Mouse (Mus musculus): Measurements from ENCODE around the gene Echdc1. TPM values are rescaled to one million over a fixed set of nuclear protein-coding genes. Genes with fewer than 3 reads are reported as not detected.
A peak's percentile ranks its signal among the peaks of the same experiment; 100 is the strongest.

Gene Echdc1
- 14.0 and 24.1 TPM in 2 replicates for total RNA-seq (2014; fragmentation: Nextera tagmentation)
- total RNA-seq (2017): 54.4 and 65.5 TPM in 2 replicates

DNA sequence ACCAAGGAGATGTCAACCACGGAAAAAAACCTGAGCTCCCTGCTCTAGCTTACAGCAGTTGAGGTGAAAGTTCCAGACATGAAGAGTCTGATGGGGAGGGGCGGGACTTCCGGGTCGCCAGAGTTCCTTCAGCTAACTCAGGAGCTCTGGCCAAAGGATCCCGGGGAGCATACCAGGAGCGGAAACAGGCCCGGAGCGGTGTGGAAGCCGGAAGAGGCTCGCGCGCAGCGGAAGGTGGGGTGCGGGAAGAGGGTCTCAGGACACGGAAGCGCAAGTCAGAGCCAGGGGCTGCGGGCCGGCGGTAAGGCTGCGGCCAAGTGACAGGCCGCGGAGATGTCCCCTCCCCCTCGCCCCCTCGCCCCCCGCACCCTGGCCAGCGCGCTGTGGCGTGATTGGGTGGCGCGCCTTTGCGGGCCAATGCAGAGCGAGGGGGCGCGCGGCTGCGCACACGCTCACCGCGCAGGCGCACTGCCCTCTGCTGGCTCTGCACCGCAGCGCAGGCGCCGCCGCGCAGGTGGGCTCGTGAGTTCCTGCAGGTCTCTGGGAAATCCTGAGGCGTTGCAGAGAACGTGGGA is at the start of gene Echdc1:
TSS of gene Echdc1 (plus strand) at position 103 of the 575 bp plus-strand sequence.
- ATAC-seq (replicated peaks; ENCODE audit: low FRiP score, low TSS enrichment, poor library complexity, severe bottlenecking): peak; percentile 97

DNA sequence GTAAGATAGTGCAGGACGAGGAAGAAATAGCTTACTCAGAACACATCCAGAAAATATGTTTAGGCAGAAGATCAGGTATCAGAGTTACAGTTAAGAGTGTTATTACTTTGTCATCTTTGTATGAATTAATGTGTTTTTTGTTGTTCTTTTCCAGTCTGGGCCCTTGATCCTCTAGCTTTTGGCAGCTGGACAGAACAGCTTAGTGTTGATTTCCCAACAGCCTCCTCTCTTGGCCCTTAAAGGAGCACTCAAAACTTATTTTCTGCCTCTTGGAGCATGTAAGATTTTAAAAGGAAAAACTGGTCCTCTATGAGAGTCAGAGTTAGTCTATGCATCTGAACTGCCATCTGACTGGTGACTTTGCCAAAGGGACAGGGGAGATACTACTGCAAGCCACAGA is 31.2 kb upstream of the Echdc1 start:
- no peak for ATAC-seq (replicated peaks; ENCODE audit: low FRiP score, low TSS enrichment, poor library complexity, severe bottlenecking)

DNA sequence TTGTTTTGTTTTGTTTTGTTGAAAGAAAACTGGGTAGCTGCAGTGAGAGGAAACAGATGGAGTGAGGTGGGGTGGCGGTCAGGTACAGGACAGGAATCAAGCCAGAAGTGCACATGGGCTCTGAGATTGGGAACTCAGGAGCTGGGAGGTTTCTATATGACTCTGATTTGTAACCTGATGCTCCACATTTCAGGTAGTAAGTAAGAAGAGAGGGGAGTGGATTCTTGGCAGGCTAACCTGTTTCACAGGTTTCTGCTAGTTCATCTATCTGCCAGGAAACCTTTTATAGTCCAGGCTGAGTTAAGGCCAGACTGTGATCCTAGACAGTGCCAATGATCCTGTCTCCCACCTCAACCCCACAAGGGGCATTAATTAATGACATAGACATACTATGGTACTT is 27.2 kb upstream of the Echdc1 start:
- ATAC-seq (replicated peaks; ENCODE audit: low FRiP score, low TSS enrichment, poor library complexity, severe bottlenecking): no peak

DNA sequence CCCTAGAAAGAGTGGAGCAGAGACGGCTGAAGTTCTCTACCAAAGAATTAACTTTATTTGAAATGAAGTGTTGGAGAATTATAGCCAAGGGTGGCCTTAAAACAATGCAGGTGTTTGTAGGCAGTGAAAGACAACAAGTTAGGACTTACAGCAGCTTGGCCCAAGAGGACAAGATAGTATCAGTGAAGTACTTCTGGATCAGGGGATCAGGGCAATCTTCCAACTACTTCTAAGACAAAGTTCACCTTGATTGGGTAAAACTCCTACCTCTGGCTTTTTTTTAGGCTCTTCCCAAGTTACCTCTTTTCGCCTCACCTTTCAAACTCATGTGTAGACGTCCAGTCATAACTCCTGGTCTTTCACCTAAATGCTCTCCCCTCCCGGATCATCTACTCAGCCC is 10.7 kb upstream of the Echdc1 start:
- ATAC-seq (replicated peaks; ENCODE audit: low FRiP score, low TSS enrichment, poor library complexity, severe bottlenecking): no peak

DNA sequence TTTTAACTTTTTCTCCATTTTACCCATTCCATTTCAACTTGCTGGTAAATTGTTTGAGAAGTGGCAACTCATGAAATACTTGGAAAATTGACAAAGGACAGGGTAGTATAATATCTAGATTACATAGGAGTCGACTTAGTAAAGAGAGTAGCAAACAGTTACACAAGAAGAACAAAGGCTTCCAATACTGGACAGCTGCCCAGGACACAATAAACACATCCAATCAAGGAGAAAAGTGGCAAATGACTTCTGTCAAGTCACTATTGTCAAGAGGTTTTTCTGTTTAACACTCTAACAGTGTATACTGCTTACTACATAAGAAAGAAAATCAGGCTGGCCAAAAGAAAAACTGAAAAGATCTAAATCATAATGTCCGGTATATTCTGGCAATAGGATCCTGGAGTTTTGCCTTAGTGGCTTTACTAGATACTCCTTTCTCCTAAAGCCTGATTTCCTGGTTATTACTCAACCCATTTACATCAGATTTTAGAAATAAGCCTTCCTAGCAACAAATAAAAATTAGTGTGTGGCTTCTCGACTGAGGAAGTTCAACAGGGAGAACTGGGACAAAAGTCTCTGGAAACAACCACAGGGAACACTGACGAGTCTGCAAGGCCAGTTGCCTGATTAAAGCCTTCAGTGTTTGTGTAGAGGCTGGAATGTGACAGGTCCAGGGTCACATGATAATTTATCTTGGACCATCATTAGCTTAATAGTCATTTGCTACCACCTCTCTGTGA is 1.3 kb upstream of the Echdc1 start:
- no peak for ATAC-seq (replicated peaks; ENCODE audit: low FRiP score, low TSS enrichment, poor library complexity, severe bottlenecking)

DNA sequence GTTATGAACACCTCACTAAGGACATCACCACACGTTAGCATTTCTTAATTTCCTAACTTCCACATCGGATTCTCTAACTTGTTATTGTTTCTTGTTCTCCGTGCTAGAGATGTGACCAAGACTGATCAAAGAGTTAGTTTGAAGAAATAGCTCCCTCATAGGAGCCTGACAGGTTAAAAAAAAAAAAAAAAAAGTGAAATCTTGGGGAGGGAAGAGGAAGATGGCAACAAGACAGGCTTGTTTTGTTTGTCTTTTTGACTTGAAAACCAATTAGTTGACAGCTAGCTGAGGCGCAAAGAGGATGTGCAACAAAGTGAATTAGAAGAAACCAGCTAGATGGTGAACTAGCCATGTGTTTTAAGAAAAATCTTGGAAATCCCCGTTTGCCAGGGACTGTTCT is 939 bp downstream of the Echdc1 start:
- no peak for ATAC-seq (replicated peaks; ENCODE audit: low FRiP score, low TSS enrichment, poor library complexity, severe bottlenecking)

DNA sequence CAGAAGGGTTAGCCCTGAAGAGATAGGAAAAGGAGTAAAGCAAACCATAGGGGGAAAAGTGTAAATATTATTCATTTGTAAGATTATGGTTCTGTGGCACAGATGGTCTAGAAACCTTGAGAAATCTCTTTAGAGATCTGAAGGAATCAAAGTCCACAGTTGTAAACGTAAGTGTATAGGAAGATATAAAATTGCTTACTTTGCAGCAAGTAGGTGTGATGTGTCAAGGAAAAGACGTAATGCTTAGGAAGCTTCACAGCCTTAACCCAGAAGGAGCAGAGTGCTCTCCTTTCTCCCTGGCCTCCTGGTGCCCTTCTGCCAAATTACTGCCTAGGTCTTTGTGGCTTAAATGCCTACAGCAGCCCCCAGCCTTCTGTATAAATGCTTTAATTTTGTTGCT is 11.9 kb downstream of the Echdc1 start:
- no peak for ATAC-seq (replicated peaks; ENCODE audit: low FRiP score, low TSS enrichment, poor library complexity, severe bottlenecking)

DNA sequence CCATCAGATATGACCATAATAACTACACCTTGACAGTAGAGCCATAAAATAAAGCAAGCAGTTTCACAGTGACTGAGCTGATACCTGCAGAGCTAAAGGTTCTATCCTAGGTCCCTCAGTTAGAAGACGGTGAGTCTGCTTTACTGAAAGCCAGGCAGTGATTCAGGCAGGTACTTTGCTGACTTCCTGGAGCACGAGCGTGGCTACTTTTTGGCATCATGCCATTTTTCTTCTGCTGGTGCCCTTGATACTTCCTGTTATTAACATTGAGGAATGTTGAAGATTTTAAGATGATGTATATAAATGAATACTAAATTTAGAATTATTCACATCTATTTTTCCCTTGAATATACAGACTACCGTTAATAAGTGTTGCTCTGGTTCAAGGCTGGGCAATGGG is 20.9 kb downstream of the Echdc1 start:
- ATAC-seq (replicated peaks; ENCODE audit: low FRiP score, low TSS enrichment, poor library complexity, severe bottlenecking): no peak

DNA sequence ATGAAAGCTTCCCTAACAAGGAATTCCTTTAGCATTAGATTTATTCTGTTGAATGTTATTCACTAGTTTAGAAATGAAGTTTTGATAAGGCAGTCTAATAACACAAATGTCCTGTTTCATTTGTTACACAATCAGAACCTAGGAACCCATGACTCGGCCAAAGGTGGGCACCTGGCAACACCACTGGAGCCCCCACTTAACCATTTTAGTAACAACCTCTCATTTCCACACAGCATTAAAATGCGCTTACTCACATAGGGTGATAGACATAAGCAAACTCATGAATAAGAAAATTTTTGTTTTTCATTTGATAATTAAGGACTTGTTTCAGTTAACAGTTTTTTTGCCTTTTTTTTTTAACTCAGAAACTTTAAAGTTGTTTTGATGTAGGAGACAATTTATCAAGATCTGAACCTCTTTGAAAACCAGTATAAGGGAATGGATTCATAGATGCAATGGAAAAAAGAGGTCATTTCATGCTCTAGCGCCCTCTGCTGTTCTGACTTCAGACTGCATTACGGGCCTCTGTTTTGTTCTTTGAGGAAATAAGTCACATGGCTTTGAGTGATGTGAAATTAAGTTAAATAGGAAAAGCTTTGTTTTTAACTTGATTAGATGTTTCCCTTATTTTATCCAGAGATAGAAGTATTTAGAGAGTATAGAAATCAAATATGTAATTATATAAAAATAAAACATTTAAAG is 25.5 kb downstream of the Echdc1 start:
- peak; percentile 90 for ATAC-seq (replicated peaks; ENCODE audit: low FRiP score, low TSS enrichment, poor library complexity, severe bottlenecking)

DNA sequence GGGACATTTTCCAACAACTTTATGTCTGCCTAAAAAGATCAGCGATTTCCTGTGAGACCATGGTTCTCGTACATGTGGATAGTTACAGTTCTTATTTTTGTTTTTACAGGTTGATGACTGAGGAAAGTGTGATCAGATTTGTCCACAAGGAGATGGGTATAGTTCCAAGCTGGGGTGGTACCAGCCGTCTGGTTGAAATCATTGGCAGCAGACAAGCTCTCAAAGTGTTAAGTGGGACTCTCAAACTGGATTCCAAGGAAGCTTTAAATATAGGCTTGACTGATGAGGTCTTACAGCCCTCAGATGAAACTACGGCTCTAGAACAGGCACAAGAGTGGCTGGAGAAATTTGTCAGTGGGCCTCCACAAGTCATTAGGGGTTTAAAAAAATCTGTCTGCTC is 31.3 kb downstream of the Echdc1 start:
- no peak for ATAC-seq (replicated peaks; ENCODE audit: low FRiP score, low TSS enrichment, poor library complexity, severe bottlenecking)

DNA sequence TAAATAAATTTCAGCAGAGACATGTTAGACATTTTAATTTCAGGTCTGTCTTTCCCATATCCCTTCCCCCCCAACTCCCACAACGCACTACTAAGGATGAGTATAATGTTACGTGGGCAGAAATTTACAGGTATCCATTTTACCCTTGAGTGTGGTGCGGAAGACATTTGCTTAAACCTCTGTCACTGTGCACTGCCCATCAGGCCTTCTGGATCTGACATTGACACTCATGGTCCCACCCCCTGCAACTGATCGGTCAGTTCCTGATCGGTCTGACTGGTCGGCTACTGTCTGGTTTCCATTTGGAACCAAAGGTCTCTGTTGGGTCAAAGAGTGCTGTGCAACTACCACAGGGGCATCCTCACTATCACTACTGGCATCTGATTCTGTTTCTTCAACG is 33.7 kb downstream of the Echdc1 start:
- ATAC-seq (replicated peaks; ENCODE audit: low FRiP score, low TSS enrichment, poor library complexity, severe bottlenecking): no peak

DNA sequence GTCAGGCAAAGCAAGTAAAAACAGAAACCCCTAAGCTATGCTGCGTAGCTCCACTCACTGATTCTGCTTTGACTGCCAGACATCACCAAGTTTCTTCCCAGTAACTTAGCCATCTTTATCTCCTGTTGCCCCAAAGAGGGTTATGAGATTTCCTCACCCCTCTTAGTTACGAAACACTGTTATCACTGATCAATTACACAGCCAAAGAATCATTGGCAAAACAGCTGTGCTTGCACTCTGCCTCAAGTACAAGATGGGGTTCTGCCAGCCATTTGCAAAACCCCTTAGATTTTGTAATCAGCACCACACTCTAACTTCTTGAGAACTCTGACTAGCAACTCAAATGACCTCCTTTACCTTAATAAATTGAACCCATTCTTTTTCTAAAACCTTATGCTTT is 38.5 kb downstream of the Echdc1 start:
- ATAC-seq (replicated peaks; ENCODE audit: low FRiP score, low TSS enrichment, poor library complexity, severe bottlenecking): no peak

DNA sequence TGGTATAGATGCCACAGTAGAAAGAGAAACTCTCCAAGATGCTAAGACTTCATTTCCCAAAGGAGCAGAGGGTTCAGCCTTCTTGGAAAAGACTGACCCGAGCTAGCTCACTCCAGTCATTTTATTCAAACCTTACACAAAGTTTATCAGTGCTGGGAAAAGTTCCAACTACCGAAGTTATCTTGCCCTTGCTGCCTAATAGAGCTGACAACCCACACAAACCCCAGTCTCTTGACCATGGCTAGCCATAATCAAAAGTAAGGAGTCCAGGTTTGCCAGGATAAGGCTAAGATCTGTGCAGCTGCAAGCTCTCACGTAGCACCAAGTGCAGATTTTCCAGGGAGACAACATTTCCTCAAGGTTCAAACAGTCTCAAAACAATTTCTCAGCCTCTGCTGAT is 39.6 kb downstream of the Echdc1 start:
- peak; percentile 58; the same call in 1 of the 2 replicates for ATAC-seq (replicated peaks; ENCODE audit: low FRiP score, low TSS enrichment, poor library complexity, severe bottlenecking)

DNA sequence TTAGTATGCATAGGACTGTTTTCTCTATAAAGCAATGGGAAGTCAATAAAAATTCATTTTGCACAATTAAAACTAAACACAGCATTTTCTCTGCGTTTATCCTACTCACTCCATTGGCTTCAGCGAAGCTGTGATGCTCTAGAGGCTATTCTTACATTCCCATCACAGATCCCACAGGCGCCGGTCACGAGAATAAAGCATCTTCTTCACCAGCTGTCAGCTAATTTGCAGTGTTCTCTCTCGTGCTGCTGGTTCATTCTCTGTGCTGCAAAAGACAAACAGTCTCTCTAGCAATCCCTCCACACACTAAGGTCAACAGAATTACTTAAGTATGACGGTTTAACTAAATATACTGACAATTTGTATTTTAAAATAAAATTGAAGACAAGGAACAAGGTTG is 41.2 kb downstream of the Echdc1 start:
- ATAC-seq (replicated peaks; ENCODE audit: low FRiP score, low TSS enrichment, poor library complexity, severe bottlenecking): no peak

DNA sequence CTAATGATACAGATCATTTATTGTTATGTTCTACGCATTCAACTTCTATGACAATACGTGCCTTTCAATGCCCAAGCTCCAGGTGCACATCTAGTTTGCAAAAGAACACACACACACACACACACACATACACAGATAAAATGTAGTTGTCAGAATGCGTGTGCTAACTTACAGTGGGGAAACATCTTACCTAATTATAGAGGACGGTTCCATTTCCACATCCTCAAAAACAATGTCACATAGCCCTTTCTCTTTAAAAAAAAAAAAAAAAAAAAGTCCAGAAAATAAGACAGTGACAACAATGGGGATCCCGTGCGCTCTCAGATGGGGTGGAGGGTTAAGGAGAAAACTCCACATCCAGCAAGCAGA is 48.1 kb downstream of the Echdc1 start:
- peak; percentile 20; the same call in 1 of the 2 replicates for ATAC-seq (replicated peaks; ENCODE audit: low FRiP score, low TSS enrichment, poor library complexity, severe bottlenecking)

DNA sequence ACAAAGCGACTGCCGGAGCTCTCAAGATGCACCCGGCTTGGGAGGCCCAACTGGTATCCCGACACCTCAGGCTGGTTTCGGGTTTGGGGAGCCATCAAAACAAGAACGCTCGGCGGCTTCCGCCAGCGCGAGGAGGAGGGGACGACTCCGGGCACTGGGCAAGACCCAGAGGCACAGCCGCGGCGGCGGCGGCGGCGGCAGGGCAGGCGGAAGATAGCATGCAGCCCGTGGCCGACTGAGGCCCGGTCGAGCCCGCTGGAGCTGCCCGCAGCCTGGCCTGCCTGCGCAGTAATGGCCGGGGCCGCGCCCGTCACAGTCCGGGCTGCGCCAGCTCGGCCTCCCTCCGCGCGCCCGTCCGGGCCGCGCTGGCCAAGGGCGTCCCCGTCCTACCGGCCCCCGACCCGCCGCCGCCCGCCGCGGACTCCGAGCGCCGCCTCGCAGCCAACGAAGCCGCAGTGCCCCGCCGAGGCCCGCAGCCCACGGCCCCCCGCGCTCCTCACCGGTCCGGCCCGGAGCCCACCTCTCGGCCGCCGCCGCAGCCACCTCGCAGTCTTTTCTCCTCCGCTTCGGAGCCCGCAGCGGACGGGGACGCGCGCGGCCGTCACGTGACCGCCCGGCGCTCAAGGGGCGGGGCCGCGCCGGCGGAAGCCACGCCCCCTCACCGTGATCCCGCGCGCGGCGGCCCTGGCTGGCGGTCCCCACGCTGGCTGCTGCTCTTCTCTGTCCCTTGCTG is 48.7 kb downstream of the Echdc1 start:
- ATAC-seq (replicated peaks; ENCODE audit: low FRiP score, low TSS enrichment, poor library complexity, severe bottlenecking): peak; percentile 89

DNA sequence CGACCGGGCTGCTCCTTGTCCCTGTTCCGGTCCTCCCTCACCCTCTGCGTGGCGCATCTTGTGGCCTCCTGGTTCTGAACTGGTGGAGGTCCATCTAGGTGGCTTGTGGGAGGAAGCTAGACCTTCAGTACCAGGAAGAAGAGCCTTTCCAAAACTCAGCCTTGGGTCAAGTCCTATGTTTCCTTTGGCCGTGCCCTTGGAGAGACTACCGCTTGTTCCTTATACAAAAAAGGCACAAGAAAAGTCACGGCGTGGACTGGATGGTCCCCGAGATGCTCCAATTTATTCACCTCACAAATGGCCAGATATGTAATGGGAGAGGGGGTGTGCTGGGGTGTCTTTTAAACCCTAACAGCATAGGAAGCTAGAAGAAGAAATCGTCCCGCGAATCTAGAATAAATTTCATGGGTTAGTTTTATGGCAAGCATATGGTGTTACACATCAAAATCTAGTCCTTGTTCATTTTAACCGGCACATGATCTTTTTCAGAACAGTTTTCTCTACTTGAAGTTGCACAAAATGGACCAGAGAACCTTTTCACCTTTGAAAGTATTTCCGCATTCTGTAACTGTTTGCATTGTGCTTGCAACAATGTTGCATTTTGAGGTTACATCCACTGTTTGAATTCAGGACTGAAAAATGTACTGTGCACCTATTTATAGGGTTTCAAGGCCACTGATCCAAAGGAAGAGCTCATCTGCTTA is 49.4 kb downstream of the Echdc1 start, which contains the start of gene Rnf146:
TSS of gene Rnf146 (minus strand) at position 246 of the 704 bp plus-strand sequence.
- ATAC-seq (replicated peaks; ENCODE audit: low FRiP score, low TSS enrichment, poor library complexity, severe bottlenecking): no peak; the same call in 1 of the 2 replicates

DNA sequence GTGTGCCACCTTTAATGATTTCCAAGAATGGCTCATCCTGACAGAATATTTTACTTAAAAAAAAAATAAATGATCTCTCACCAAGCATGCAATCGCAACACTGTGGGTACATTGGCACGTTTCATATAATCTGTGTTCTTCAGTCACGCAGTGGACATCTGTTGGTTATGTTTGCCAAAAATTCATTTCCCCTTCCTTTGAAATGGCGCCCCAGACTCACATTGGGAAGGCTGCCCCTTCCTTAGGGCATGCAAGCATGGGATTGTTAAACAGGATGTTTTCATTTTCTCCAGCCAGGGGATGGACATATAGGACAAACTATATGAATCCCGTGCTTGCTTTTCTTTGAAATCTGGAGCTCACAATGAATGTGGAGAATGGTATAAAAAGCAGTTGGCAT is 61.1 kb downstream of the Echdc1 start:
- ATAC-seq (replicated peaks; ENCODE audit: low FRiP score, low TSS enrichment, poor library complexity, severe bottlenecking): no peak

DNA sequence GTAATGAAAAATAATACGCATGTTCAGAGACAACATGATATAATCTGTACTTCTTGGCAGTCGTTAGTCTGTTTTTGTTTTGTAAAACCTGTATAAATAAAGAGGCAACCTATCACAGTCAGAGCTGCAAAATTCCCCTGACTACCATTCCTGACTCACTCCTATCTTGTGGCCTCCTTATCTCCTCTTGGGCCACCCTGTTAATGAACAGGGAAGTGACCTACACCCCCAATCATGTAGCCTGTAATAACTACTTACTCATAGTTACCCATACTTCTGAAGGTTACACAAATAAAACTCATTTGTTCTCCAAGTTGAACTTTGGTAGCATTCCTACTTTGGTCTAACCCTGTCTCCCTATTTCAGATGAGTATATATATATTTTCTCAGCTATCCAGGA is 68.6 kb downstream of the Echdc1 start:
- no peak for ATAC-seq (replicated peaks; ENCODE audit: low FRiP score, low TSS enrichment, poor library complexity, severe bottlenecking)
